Mouse (Mus musculus) erythroblast, embryonic 14.5 days (primary cell): ENCODE results near the gene Eif4e.

Experiments
- GATA1 ChIP-seq: IDR thresholded peaks from 2 replicates; pipeline ENCODE4 v1.6.1; 2012; ENCODE audit warnings: low read length, inconsistent platforms, mixed read lengths
- TAL1 ChIP-seq: IDR thresholded peaks from 3 replicates; pipeline ENCODE4 v1.6.1; 2012; ENCODE audit warnings: low read length, inconsistent platforms, mixed read lengths

DNA sequence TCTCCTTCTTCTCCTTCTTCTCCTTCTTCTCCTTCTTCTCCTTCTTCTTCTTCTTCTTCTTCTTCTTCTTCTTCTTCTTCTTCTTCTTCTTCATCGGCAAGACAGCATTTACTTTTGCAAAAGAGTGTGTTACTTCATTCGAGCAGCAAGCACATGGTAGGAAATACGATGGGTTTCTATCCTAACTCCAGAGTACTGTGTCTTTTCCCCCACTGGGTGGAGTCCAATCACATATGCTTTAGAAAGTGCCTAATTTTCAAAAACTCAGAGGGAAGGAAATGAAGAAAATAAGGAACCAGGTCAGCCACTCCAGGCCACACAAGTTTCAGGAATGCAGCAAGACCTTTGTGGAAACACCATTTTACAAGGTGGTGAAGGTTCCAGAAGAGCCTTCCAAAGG, 32.3 kb upstream of the Eif4e start:
- TF ChIP-seq GATA1: no peak
- TF ChIP-seq TAL1: no peak
